Mouse (Mus musculus) lung, postnatal 36 days (tissue): ENCODE data around the gene Mcl1.
"Not testable (repeated sequence)": the region's sequence is repeated elsewhere in the genome, so short reads cannot be mapped to it uniquely, and the experiment has no call there.

ENCODE experiments used
- DNase-seq: peaks from one replicate; pipeline ENCODE4 v3.0.0; 2022; ENCODE audit warnings: mixed read lengths

Mcl1 gene

DNA sequence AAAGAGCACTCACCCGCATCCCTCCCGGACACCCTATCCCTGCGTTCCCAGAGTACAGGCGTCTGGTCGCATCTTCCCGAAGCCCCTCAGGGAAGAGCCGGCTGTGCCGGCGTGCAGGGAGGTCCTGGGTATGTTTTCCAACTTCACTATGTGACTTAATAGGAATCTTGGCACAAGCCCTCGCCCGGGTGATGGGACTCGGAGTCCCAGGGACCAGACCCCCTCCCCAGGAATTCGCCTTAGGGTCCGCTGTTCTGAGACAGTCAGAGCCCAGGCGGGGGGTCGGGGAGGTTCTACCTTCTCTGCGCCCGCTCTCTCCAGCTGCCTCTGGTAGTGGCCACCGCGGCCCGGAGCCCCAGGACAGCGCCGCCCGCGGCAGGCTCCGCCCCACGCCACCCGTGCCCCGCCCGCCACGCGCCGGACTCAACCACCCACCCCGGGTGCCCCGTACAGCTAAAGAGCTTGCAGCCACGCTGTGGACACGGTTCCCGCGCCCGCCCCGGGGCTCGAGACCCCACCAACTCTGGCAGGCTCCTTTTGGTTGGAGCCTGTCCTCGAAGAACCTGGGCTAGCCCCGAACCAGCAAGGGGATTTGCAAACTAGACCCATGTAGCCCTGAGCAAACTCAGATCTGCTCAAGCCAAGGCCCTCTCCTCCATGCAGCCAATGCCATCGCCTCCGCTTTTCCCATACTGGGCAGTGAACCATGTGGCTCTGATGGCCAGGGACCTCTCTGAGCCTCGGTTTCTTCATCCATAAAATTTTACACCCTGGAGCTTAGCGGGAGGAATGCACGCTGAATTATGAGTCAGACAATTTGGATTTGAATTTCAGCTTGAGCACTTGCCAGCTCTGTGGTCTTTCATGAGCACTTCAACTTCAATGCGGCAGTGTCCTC lies 29.2 kb downstream of the Mcl1 start, which contains the start of gene Adamtsl4:
Adamtsl4 (minus strand) TSS at position 394 of the 898 bp plus-strand sequence.
- DNase-seq = peak; percentile 88

- no peak for DNase-seq
Observed at GRCm38 (mm10) chr3:95689171-95689915, 30.8 kb downstream of the Mcl1 start.

DNA sequence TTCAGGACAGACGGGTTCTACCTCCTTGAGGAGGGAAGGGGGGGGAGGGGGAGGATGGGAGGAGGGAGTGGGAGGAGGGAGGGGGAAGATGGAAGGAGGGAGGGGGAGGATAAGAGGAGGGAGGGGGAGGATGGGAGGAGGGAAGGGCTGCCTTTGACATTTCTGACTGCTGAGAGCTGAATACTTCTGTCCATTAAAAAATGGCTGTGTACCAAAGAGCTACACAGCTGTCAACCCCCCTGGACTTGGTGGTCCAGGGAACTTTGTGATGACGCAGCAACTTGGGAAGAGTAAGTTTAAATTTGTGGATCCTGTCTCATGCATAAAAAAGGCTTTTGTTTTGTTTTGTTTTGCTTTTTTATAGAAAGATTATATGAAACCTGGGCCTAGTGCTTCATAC lies 31.4 kb downstream of the Mcl1 start:
- DNase-seq = no peak

DNA sequence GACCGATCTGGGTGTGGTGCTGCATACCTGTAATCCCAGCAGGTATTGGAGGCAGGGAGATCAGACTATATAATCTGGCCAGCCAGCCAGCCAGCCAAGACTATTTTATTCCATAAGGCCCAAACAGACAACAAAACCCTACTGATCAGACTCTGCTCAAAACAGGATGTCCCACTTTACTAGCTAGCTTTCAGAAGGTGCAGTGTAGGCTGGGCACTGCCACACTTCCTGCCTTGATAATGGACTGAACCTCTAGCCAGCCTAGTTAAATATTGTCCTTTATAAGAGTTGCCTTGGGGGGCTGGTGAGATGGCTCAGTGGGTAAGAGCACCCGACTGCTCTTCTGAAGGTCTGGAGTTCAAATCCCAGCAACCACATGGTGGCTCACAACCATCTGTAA lies 32.0 kb downstream of the Mcl1 start:
- not testable (repeated sequence) for DNase-seq

- DNase-seq = peak; percentile 63
Observed at GRCm38 (mm10) chr3:95692677-95693076, 34.1 kb downstream of the Mcl1 start.

GRCm38 (mm10) chr3:95693821-95694807 lies 35.5 kb downstream of the Mcl1 start:
- DNase-seq = peak; percentile 83

DNA sequence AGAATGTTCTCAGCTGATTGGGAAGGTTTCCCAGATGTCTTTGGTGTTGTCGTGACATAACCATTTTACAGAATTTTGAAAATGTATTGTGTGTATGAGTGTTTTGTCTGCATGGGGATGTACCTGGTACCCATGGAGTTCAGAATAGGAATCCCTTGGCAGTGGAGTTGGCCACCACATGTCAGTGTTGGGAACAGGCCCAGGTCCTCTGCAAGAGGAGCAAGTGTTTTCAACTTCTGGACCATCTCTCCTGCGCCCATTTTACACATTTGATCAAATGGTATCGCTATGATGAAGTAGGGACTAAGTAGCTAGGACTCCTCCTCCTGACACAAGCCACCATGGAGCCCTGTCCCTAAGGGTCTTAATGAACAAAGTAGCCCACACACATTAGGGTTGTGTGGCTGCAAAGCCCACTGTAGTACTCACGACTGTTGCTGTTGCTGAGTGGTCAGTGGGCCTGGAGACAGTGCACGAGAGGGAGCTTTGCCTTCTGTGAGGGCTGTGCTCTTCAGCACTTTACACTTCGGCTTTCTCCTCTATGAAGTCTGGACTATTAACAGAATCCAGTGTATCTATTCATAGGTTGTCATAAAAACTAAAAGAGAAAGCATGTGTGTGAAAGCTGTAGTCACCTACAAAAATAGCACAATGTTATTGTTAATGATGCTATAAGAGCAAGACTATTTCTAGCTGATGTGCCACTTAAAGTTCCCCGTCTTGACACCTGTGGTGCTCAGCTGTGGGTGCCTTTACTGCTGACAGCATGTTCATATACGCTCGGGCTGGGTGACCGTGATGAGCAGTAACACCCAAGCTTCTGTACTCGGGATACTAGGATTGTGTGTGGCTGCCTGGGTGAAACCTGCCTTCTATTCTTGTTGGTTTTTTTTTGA lies 36.5 kb downstream of the Mcl1 start:
- no peak for DNase-seq

- DNase-seq = no peak
Observed at GRCm38 (mm10) chr3:95695796-95696195, 37.2 kb downstream of the Mcl1 start.

DNA sequence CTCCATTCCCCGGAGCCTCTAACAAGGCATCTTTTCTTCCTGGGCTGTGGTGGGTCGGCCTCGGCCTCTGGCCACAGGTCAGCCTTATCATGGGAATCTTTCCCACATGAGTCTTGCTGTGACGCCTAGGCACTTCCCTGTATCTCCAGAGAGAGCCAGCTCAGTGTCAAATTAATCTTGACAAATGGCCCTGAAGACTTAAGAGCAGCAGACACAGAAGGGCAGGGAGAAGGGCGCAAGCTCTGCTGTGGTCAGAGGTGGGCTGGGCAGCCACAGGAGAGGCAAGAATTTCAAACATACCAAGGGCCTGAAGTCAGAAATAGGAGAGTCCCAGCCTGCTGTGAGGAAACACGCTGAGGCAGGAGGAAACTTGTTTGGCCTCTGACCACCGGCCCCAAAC lies 37.8 kb downstream of the Mcl1 start:
- peak; percentile 72 for DNase-seq

- no peak for DNase-seq
Observed at GRCm38 (mm10) chr3:95698286-95698685, 39.7 kb downstream of the Mcl1 start.

DNA sequence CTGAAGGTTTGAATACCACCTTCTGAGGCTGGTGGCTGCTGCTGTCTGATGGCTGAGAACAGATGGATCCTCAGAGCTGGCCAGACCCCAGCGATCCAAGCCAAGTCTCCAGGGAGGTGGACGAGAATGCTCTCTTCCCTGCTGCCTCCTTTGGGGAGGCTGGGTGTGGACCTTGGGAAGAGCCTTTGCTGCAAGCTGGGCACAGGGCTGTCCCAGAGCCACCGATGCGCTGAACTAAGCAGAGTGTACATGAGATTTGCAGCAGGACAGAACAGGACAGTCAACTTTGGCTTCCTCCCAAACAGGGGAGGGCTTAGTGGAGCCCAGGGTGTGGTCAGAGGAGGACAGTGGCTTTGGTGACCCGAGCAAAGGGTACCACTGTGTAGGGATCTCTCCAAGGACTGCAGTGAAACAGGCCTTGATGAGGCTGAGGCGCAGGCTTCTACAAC lies 41.7 kb downstream of the Mcl1 start:
- no peak for DNase-seq

DNA sequence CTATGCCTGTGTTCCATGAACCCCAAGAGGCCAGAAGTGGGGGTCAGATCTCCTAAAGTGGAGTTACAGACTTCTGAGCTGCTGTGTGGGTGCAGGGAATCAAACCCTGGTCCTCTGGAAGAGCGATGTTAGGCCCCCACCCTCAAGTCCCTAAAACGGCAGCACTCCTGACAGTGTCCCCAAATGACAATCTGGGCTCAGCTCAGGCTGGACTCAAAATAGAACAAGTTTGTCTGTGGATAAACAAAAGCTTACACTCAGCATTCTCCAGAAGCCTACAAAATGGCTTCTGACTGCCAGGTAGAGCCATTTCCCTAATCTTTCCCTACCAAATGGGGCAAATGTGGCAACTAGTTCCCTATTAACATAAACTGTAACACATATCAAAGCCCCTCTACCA lies 42.5 kb downstream of the Mcl1 start:
- DNase-seq = no peak

- peak; percentile 92 for DNase-seq
Observed at GRCm38 (mm10) chr3:95701877-95702540, 43.4 kb downstream of the Mcl1 start.

DNA sequence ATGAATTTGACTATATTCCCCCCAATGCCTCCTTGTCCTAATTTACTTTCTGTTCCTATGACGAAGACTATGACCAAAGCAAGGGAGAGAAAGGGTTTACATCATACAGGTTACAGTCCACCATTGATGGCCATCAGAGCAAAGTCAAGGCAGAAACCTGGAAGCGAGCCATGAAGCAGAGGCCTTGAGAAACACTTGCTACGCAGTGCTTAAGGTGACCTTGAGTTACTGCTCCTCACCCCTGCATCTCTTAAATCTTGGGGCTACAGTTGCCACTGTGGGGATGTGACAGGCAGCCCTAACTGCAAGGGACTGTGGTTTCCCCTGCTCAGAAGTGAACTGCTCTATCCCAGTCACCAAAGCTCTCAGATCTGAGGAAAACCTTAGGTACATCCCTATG lies 44.7 kb downstream of the Mcl1 start:
- DNase-seq = no peak

DNA sequence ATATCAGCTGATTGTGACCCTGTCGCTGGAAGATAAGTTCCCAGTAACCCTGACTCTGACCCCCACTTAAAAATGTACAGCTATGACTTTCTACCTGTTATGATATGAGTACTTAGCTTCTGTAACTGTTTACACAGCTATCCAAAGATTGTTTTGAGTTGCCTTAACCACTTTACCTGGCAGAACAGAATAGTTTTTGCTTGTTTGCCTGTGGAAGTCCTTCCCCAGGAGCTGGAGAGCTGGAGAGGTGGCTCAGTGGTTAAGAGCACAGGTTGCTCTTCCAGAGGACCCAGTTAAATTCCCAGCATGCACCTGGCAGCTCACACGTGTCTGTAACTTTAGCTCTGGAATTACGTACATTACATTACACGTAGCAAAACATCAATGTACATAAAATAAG lies 46.0 kb downstream of the Mcl1 start:
- peak; percentile 53 for DNase-seq

DNA sequence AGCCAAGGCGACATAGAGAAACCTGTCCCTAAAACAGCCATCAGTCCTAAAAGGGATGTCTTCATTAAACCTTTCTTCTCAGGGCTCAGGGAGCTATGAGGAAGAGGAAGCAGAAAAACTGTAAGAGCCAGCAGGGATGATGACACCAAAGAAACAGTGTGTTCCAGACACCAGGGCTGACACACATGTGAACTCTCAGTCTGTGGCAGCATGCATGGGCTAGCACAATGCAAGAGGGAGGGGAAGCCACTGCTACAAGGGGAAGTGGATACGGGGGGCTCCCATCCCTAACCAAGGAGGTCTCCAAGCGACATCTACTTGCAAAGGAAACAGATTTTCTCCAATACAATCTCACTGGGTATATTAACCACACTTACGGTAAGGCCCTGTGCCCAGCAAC lies 47.7 kb downstream of the Mcl1 start:
- no peak for DNase-seq

DNA sequence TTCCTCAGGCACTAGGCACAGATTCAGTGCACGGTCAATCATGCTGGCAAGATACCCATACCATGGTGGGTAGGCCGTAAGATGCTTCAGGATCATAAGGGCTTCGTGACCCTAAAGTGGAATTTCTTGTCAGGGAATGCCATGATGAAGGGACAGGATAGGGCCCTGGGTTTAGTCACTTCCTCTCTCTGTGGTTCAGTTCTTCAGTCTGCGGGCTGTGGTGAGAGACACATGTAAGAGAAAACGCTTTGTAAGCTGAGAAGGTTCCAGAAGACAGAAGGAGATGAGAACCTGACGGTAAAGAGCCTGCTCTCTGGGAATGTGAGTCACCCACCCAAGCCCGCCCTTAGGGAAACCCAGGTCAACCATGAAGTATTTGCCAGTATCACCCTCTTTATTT lies 48.9 kb downstream of the Mcl1 start:
- DNase-seq = no peak

- DNase-seq = no peak
Observed at GRCm38 (mm10) chr3:95709044-95709443, 50.5 kb downstream of the Mcl1 start.

DNA sequence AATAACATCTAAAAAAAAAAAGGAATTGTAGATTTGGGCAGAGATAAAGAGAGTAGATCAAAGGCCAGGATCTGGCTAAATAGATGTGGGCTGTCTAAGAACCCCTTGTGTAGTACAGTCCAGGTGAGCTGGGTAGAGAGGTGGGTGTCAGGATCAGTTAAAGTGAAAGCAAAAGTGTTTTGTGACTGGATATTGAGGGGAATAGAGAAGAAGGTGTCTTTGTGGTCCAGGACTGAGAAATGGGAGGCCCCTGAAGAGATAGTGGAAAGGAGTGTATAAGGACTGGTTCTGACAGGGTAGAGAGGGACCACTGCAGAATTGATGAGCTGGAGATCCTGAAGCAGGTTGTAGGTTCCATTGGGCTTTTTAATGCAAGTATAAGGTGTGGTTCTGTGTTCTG lies 51.4 kb downstream of the Mcl1 start:
- no peak for DNase-seq
